Mouse (Mus musculus) limb, embryonic 12.5 days (tissue): ENCODE results near the gene Dpt. TPM values are rescaled to one million over a fixed set of nuclear protein-coding genes. Genes with fewer than 3 reads are reported as not detected.
"Not testable (repeated sequence)": the region's sequence is repeated elsewhere in the genome, so short reads cannot be mapped to it uniquely, and the experiment has no call there.

Source experiments
- ATAC-seq: fragments of 200-750 bp; cut with Nextera tagmentation; 2 replicates; pipeline ENCODE4 v1.8.0; 2017; ENCODE audit warnings: low read depth, moderate TSS enrichment; ENCODE audit not compliant: insufficient number of reproducible peaks, insufficient read depth, low FRiP score, low TSS enrichment
- H3K27ac ChIP-seq: fragments of 300-500 bp; sonication (generic); 2 replicates; pipeline ENCODE4 v1.5.1; 2016; ENCODE audit warnings: mild to moderate bottlenecking, moderate library complexity
- H3K27me3 ChIP-seq: fragments of 300-500 bp; sonication (generic); 2 replicates; pipeline ENCODE4 v1.6.1; 2016; ENCODE audit warnings: mild to moderate bottlenecking, moderate library complexity
- H3K36me3 ChIP-seq: fragments of 300-500 bp; sonication (generic); 2 replicates; pipeline ENCODE4 v1.6.1; 2016; ENCODE audit warnings: mild to moderate bottlenecking, moderate library complexity
- H3K4me1 ChIP-seq: fragments of 300-500 bp; sonication (generic); replicated peaks from 2 replicates; pipeline ENCODE4 v1.6.1; 2016
- H3K4me2 ChIP-seq: fragments of 300-500 bp; sonication (generic); 2 replicates; pipeline ENCODE4 v1.6.1; 2016; ENCODE audit warnings: mild to moderate bottlenecking, moderate library complexity
- H3K4me3 ChIP-seq: fragments of 300-500 bp; sonication (generic); replicated peaks from 2 replicates; pipeline ENCODE4 v1.5.1; 2016; ENCODE audit warnings: mild to moderate bottlenecking
- H3K9ac ChIP-seq: fragments of 300-500 bp; sonication (generic); replicated peaks from 2 replicates; pipeline ENCODE4 v1.6.1; 2016; ENCODE audit warnings: mild to moderate bottlenecking, moderate library complexity
- H3K9me3 ChIP-seq: fragments of 300-500 bp; sonication (generic); 2 replicates; pipeline ENCODE4 v1.6.1; 2016; ENCODE audit warnings: mild to moderate bottlenecking, moderate library complexity
- WGBS: fragments of 180-500 bp; shearing (Covaris S2); methylation state at CpG from one replicate; pipeline ENCODE4 v1.1.7; 2016; 5-methylcytosine and 5-hydroxymethylcytosine counted together
- polyA plus RNA-seq: library from polyadenylated mRNA; unstranded; fragments of >200 nt; fragmentation: Nextera tagmentation; extraction: Ambion mirVana; gene quantifications from 2 replicates; pipeline ENCODE4 v1.2.1, GENCODE M21; 2016

Dpt gene
- polyA plus RNA-seq, 1 experiment from 2014 or later: 0.24 TPM

GRCm38 (mm10) chr1:164790296-164790695 is 6.1 kb upstream of the Dpt start:
- H3K9ac ChIP-seq, ATAC-seq: not testable (repeated sequence)
- 95% methylated on average over 12 of the region's 12 CpGs for WGBS

GRCm38 (mm10) chr1:164793049-164793448 is 3.4 kb upstream of the Dpt start:
- no peak overlapping the region for H3K27ac ChIP-seq
- no peak for ATAC-seq
- 82% methylated on average over 4 of the region's 4 CpGs for WGBS
- H3K4me2 ChIP-seq: no peak overlapping the region
- peaks cover 10% of the 10 kb centered on the region; the same call in 1 of the 2 replicates for H3K4me1 ChIP-seq
- H3K4me3 ChIP-seq: no peak overlapping the region
- no peaks in the 10 kb centered on the region for H3K27me3 ChIP-seq
- no peaks in the 10 kb centered on the region for H3K36me3 ChIP-seq
- no peaks in the 10 kb centered on the region for H3K9me3 ChIP-seq
- no peak overlapping the region for H3K9ac ChIP-seq

More at GRCm38 (mm10) chr1:164790296-164790695, 6.1 kb upstream of the Dpt start:
- H3K27me3 ChIP-seq, H3K27ac ChIP-seq, H3K4me1 ChIP-seq, H3K9me3 ChIP-seq, H3K4me2 ChIP-seq, H3K4me3 ChIP-seq, H3K36me3 ChIP-seq: not testable (repeated sequence)

- no peaks in the 10 kb centered on the region for H3K9me3 ChIP-seq
- 89% methylated on average over 1 of the region's 1 CpGs for WGBS
- H3K4me2 ChIP-seq: no peak overlapping the region
- peaks cover 10% of the 10 kb centered on the region; the same call in 1 of the 2 replicates for H3K4me1 ChIP-seq
- H3K36me3 ChIP-seq: no peaks in the 10 kb centered on the region
- no peak overlapping the region for H3K9ac ChIP-seq
- no peak overlapping the region for H3K4me3 ChIP-seq
- H3K27ac ChIP-seq: no peak overlapping the region
- no peak for ATAC-seq
- H3K27me3 ChIP-seq: no peaks in the 10 kb centered on the region
Measured at GRCm38 (mm10) chr1:164797746-164798285, 1.4 kb downstream of the Dpt start.

- Histone ChIP-seq H3K27me3 (no peaks in the 10 kb centered on the region), H3K9me3 (no peaks in the 10 kb centered on the region), H3K4me1 (peaks cover 10% of the 10 kb centered on the region; the same call in 1 of the 2 replicates), H3K4me2 (no peak overlapping the region), H3K36me3 (no peaks in the 10 kb centered on the region), H3K27ac (no peak overlapping the region), H3K4me3 (no peak overlapping the region), H3K9ac (no peak overlapping the region)
- no peak for ATAC-seq
- 72% methylated on average over 1 of the region's 1 CpGs for WGBS
Measured at GRCm38 (mm10) chr1:164798471-164798922, 2.1 kb downstream of the Dpt start.

GRCm38 (mm10) chr1:164799161-164799560 is 2.7 kb downstream of the Dpt start:
- 37% methylated on average over 3 of the region's 3 CpGs for WGBS
- H3K9me3 ChIP-seq: no peaks in the 10 kb centered on the region
- no peak overlapping the region for H3K9ac ChIP-seq
- H3K4me3 ChIP-seq: no peak overlapping the region
- H3K27ac ChIP-seq: no peak overlapping the region
- no peak for ATAC-seq
- peaks cover 10% of the 10 kb centered on the region; the same call in 1 of the 2 replicates for H3K4me1 ChIP-seq
- H3K27me3 ChIP-seq: no peaks in the 10 kb centered on the region
- no peaks in the 10 kb centered on the region for H3K36me3 ChIP-seq
- no peak overlapping the region for H3K4me2 ChIP-seq

- Histone ChIP-seq H3K27ac (no peak overlapping the region), H3K9me3 (no peaks in the 10 kb centered on the region), H3K4me1 (no peaks in the 10 kb centered on the region), H3K36me3 (no peaks in the 10 kb centered on the region), H3K27me3 (no peaks in the 10 kb centered on the region), H3K9ac (no peak overlapping the region), H3K4me2 (no peak overlapping the region), H3K4me3 (no peak overlapping the region)
- ATAC-seq: no peak
- 78% methylated on average over 11 of the region's 11 CpGs for WGBS
Measured at GRCm38 (mm10) chr1:164804277-164804676, 7.8 kb downstream of the Dpt start.

- H3K9ac ChIP-seq: no peak overlapping the region
- no peaks in the 10 kb centered on the region for H3K4me1 ChIP-seq
- no peak overlapping the region for H3K4me2 ChIP-seq
- no peak overlapping the region for H3K4me3 ChIP-seq
- ATAC-seq: no peak
- H3K9me3 ChIP-seq: no peaks in the 10 kb centered on the region
- 76% methylated on average over 10 of the region's 10 CpGs for WGBS
- H3K27me3 ChIP-seq: no peaks in the 10 kb centered on the region
- H3K36me3 ChIP-seq: no peaks in the 10 kb centered on the region
- H3K27ac ChIP-seq: no peak overlapping the region
Measured at GRCm38 (mm10) chr1:164804751-164805435, 8.4 kb downstream of the Dpt start.

GRCm38 (mm10) chr1:164809371-164809770 is 12.9 kb downstream of the Dpt start:
- WGBS: 94% methylated on average over 2 of the region's 2 CpGs
- ATAC-seq: no peak
- H3K4me2 ChIP-seq: no peak overlapping the region

GRCm38 (mm10) chr1:164811296-164811695 is 14.9 kb downstream of the Dpt start:
- Histone ChIP-seq H3K4me2 (no peak overlapping the region), H3K27me3 (no peaks in the 10 kb centered on the region), H3K9me3 (no peaks in the 10 kb centered on the region), H3K4me1 (no peaks in the 10 kb centered on the region), H3K36me3 (no peaks in the 10 kb centered on the region), H3K27ac (no peak overlapping the region), H3K4me3 (no peak overlapping the region), H3K9ac (no peak overlapping the region)
- WGBS: 92% methylated on average over 3 of the region's 3 CpGs
- ATAC-seq: no peak

More at GRCm38 (mm10) chr1:164809371-164809770, 12.9 kb downstream of the Dpt start:
- H3K4me1 ChIP-seq: no peaks in the 10 kb centered on the region
- no peaks in the 10 kb centered on the region for H3K36me3 ChIP-seq
- no peaks in the 10 kb centered on the region for H3K9me3 ChIP-seq
- H3K27ac ChIP-seq: no peak overlapping the region
- H3K4me3 ChIP-seq: no peak overlapping the region
- H3K27me3 ChIP-seq: no peaks in the 10 kb centered on the region
- H3K9ac ChIP-seq: no peak overlapping the region

GRCm38 (mm10) chr1:164814243-164814642 is 17.8 kb downstream of the Dpt start:
- 82% methylated on average over 2 of the region's 2 CpGs for WGBS
- no peak overlapping the region for H3K4me3 ChIP-seq
- H3K9ac ChIP-seq: no peak overlapping the region
- H3K36me3 ChIP-seq: no peaks in the 10 kb centered on the region
- no peaks in the 10 kb centered on the region for H3K27me3 ChIP-seq
- no peak for ATAC-seq
- H3K27ac ChIP-seq: no peak overlapping the region
- no peak overlapping the region for H3K4me2 ChIP-seq
- H3K4me1 ChIP-seq: no peaks in the 10 kb centered on the region
- no peaks in the 10 kb centered on the region for H3K9me3 ChIP-seq

GRCm38 (mm10) chr1:164815330-164815729 is 18.9 kb downstream of the Dpt start:
- no peaks in the 10 kb centered on the region for H3K27me3 ChIP-seq
- no peak overlapping the region for H3K9ac ChIP-seq
- no peak overlapping the region for H3K4me3 ChIP-seq
- no peaks in the 10 kb centered on the region for H3K4me1 ChIP-seq
- 67% methylated on average over 5 of the region's 5 CpGs for WGBS
- no peak overlapping the region for H3K4me2 ChIP-seq
- H3K36me3 ChIP-seq: no peaks in the 10 kb centered on the region
- no peak overlapping the region for H3K27ac ChIP-seq
- no peak for ATAC-seq
- no peaks in the 10 kb centered on the region for H3K9me3 ChIP-seq

- H3K36me3 ChIP-seq: no peaks in the 10 kb centered on the region
- ATAC-seq: no peak
- no peaks in the 10 kb centered on the region for H3K9me3 ChIP-seq
- WGBS: 94% methylated on average over 3 of the region's 3 CpGs
- no peaks in the 10 kb centered on the region for H3K27me3 ChIP-seq
- H3K4me2 ChIP-seq: no peak overlapping the region
- no peak overlapping the region for H3K4me3 ChIP-seq
- H3K4me1 ChIP-seq: no peaks in the 10 kb centered on the region
- H3K9ac ChIP-seq: no peak overlapping the region
- no peak overlapping the region for H3K27ac ChIP-seq
Measured at GRCm38 (mm10) chr1:164817331-164817730, 20.9 kb downstream of the Dpt start.
